Mouse (Mus musculus) lung, adult 18-20 months (tissue): Measurements from ENCODE around the gene Caskin2.
"Not testable (repeated sequence)": the region's sequence is repeated elsewhere in the genome, so short reads cannot be mapped to it uniquely, and the experiment has no call there.

Experiments
- DNase-seq, 2 experiments: peaks; one replicate each; pipeline ENCODE4 v3.0.0; 2022; ENCODE audit warnings: mixed read lengths in 2 of 2

Caskin2 gene

DNA sequence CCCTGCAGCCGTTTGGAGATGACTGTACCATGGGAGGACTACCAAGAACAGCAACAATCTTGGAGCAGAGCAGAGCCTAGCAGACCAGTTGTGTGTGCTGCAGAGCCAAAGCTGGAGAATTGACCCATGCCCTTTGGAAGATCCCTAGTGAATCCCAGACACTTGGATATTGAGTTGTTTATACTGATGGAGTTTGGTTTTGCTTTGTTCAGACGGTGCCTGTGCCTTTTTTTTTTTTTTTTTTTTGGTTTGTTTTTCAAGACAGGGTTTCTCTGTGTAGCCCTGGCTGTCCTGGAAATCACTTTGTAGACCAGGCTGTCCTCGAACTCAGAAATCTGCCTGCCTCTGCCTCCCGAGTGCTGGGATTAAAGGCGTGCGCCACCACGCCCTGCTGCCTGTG is 51.3 kb downstream of the Caskin2 start:
- not testable (repeated sequence) for DNase-seq

DNA sequence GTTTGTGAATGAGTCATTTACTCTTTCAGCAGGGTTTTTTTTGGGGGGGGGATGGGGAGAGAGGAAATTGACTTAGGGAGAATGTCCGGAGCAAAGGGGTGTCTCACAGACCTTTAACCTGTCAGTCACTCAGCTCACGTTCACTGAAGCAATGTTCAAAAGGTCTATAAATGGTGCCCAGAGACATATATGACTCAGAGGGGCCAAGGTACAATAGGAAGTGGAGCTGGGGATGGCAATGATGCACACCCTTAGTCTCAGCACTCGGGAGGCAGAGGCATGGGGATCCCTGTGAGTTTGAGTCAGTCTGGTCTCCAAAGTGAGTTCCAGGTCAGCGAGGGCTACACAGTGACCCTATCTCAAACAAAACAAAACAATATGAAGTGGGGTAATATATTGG is 60.0 kb downstream of the Caskin2 start:
- no peak for DNase-seq

DNA sequence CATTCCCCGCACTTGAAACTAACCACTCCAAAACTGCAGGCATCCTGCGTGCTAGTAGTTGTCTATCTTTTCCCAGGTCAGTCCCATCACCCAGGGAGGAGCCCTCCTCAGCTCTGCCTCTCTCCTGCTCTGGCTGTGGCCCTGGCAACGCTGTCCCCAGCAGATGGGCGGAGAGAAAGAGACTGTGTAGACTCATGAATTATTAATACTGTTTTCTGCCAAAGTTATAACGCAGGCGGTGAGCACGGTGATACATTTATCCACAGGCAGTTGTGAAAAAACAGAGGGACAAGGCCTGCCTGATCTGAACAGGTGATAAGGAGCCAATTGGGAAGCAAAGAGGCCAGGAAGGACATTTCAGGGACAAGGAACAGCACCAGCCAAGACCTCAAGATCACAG is 60.8 kb downstream of the Caskin2 start:
- no peak for DNase-seq

DNA sequence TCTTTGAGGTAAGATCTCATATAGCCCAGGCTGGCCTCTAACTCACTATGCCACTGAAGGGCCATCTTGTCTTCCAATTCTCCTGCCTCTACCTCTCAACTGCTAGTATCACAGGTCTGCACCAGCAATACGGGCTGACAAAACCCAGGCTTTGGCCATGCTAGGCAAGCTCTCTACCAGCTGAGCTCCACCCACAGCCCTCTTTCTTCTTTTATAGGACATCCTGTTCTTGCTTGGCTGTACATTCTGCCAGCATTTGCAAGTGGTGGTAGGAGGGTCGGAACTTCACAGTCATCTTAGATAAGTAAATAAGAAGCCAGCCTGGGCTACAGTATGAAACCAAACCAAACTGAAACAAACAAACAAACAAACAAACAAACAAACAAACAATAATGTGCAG is 61.7 kb downstream of the Caskin2 start:
- no peak for DNase-seq

DNA sequence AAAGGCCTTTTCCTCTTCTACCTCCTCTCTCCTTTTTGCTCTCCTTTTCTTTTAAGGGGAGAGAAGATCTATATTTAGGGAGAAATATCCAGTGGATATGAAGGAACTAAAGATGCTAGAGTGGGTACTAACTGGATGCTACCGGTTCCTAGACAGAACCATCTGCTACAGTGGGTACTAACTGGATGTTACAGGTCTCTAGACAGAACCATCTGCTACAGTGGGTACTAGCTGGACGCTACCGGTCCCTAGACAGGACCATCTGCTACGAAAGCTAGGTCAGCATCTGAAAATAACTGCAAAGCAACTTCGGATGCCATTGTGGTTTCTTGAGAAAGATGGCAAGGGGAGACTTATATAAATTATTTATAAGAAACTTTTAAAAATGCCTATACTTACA is 63.6 kb downstream of the Caskin2 start:
- no peak for DNase-seq
